Mouse (Mus musculus) embryonic facial prominence, embryonic 10.5 days (tissue): Measurements from ENCODE around the gene 1500009L16Rik. TPM values are rescaled to one million over a fixed set of nuclear protein-coding genes. Genes with fewer than 3 reads are reported as not detected.

ENCODE experiments used
- polyA plus RNA-seq: library from polyadenylated mRNA; unstranded; fragments of >200 nt; fragmentation: Nextera tagmentation; extraction: Ambion mirVana; gene quantifications from 2 replicates; pipeline ENCODE4 v1.2.1, GENCODE M21; 2016

Gene 1500009L16Rik
- polyA plus RNA-seq, 1 experiment from 2014 or later, result 44.6 TPM

Other genes starting within 250 kb of the 1500009L16Rik start
- gene Aldh1l2, start 188.7 kb upstream of the 1500009L16Rik start, polyA plus RNA-seq, result 1.7 and 2.1 TPM in 2 replicates
- 40.7 TPM in 2 replicates for gene Washc4, start 179.1 kb upstream of the 1500009L16Rik start, polyA plus RNA-seq
- 39.6 and 40.6 TPM in 2 replicates for gene Appl2, start 74.1 kb upstream of the 1500009L16Rik start, polyA plus RNA-seq